In the genomic region with DNA sequence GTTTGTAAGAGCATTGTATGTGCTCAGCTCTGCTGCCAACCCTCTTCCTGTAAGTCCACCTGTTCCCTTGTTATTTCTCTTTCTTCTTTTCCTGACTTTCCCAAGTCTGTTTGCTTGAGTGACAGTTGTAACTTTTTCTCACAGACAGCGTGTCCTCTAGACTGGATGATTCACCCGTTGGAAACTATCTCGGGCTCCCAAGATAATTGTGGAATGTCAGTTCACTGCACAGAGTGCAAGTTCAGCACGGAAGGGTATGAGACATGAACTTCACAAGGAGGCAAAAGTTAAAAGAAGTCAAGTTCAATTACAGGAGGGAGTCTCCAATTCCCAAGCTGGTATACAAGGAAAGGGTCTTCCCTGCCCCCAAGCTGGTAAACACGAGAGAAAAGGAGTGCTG, we compare ENCODE assay signal across 17 mouse cellular contexts.
DNase-seq lines count a peak whose midpoint lies in the region; ATAC-seq lines count a peak whose summit lies in the region.
"Had no signal": no experiment of that assay in that cellular context is flagged by ENCODE, and none has a peak within 500 bp of the region (broad histone marks: within the 10 kb centered on the region; RNA-seq: fewer than 3 reads in every experiment).

No protein-coding gene starts in this region.

- peak; percentile 73 for DNase-seq in gastrocnemius, adult 18-20 months (ENCODE audit: low spot score)
- DNase-seq in gastrocnemius, postnatal 10 days, result no peak
- DNase-seq in kidney, postnatal 14 days, result peak; percentile 34
- DNase-seq in kidney, postnatal 25 days, result no peak
- DNase-seq in adipocyte (ENCODE audit: low spot score), result peak; percentile 79
- peak; percentile 46 for DNase-seq in heart, postnatal 25 days (ENCODE audit: low spot score)
- DNase-seq in urinary bladder, postnatal 14 days (ENCODE audit: low spot score), result no peak
- DNase-seq: B cell, adult 2 months; cerebellum, adult 11 months; cerebellum, postnatal 14 days; lung, adult 18-20 months; spleen, adult 18-20 months; thymus, adult 2 months had no signal

- intact Hi-C loops in heart, postnatal 25 days (cut with DNase I), result no loop called here

- ATAC-seq in inflammation-experienced regulatory T-cells, adult 6 months, result no peak
- ATAC-seq: forebrain, embryonic 15.5 days; hindbrain, postnatal 0 days; midbrain, embryonic 13.5 days had no signal

Comparison
In these comparisons a context has a peak if more than half of its experiments do, and no peak if none do; other contexts are left out.
1. DNase-seq: peak in gastrocnemius, adult 18-20 months (single experiment), kidney, postnatal 14 days (single experiment), adipocyte (single experiment) and heart, postnatal 25 days (single experiment); none in gastrocnemius, postnatal 10 days (single experiment), kidney, postnatal 25 days (0 of 2) and urinary bladder, postnatal 14 days (single experiment).